Mouse (Mus musculus) kidney, adult 8-10 months (tissue): ENCODE measurements at regions not wholly inside any gene's neighbourhood (a gene's known extent, or its start where the extent isn't known, plus 50 kb on each side); places are given as distances from the start of the nearest gene placed in this dataset.

Experiments used
- DNase-seq, 2 experiments: peaks; one replicate each; pipeline ENCODE4 v3.0.0; 2022

- no peak for DNase-seq
These were observed 58.6 kb upstream of the Grip1 start for GRCm38 (mm10) chr10:119395048-119395447.

GRCm38 (mm10) chr10:119387924-119388323 is 65.7 kb upstream of the Grip1 start:
- DNase-seq: no peak

- no peak for DNase-seq
These were observed 71.4 kb upstream of the Grip1 start for GRCm38 (mm10) chr10:119382257-119382656.

- peak in 1 of 2 experiments; percentile 2 for DNase-seq
These were observed 85.1 kb upstream of the Grip1 start for GRCm38 (mm10) chr10:119368566-119368965.

GRCm38 (mm10) chr10:119363616-119364015 is 90.0 kb upstream of the Grip1 start:
- peak in 1 of 2 experiments; percentile 65 for DNase-seq

- DNase-seq: no peak
These were observed 94.8 kb upstream of the Grip1 start for GRCm38 (mm10) chr10:119358730-119359292.

GRCm38 (mm10) chr10:119342317-119343114 is 102.7 kb upstream of the Cand1 start:
- no peak for DNase-seq

- DNase-seq: no peak
These were observed 100.5 kb upstream of the Cand1 start for GRCm38 (mm10) chr10:119340323-119340722.

GRCm38 (mm10) chr10:119326912-119327311 is 87.1 kb upstream of the Cand1 start:
- no peak for DNase-seq

GRCm38 (mm10) chr10:119319953-119320352 is 80.1 kb upstream of the Cand1 start:
- DNase-seq: no peak

GRCm38 (mm10) chr10:119318416-119318815 is 78.6 kb upstream of the Cand1 start:
- no peak for DNase-seq

GRCm38 (mm10) chr10:119311578-119311977 is 71.7 kb upstream of the Cand1 start:
- DNase-seq: no peak

GRCm38 (mm10) chr10:119295740-119296139 is 55.9 kb upstream of the Cand1 start:
- peak; percentile 8 to 26 for DNase-seq

- DNase-seq: peak; percentile 3 to 41
These were observed 54.7 kb upstream of the Cand1 start for GRCm38 (mm10) chr10:119294454-119295149.

- no peak for DNase-seq
These were observed 53.5 kb upstream of the Cand1 start for GRCm38 (mm10) chr10:119293372-119293771.
